Mouse (Mus musculus): ENCODE results near the gene Mfsd11. TPM values are rescaled to one million over a fixed set of nuclear protein-coding genes. Genes with fewer than 3 reads are reported as not detected.

Gene Mfsd11
- polyA plus RNA-seq, 1 experiment, result 109 TPM

GRCm38 (mm10) chr11:116922058-116922457 is 69.8 kb downstream of the Mfsd11 start:
- TF ChIP-seq CTCF (IDR thresholded peaks at IDR 0.05; ENCODE audit: control insufficient read depth, insufficient read depth, insufficient replicate concordance, low read depth, low read length) (no peak), POLR2A (IDR thresholded peaks at IDR 0.05; ENCODE audit: control insufficient read depth, low read depth, low read length) (no peak)
- Histone ChIP-seq H3K27ac (ENCODE audit: control insufficient read depth, insufficient read depth, low read depth, low read length) (no peak overlapping the region), H3K36me3 (ENCODE audit: control insufficient read depth, insufficient read depth, low read length) (no peaks in the 10 kb centered on the region), H3K4me3 (ENCODE audit: control insufficient read depth, low read depth, low read length) (no peak overlapping the region), H3K27me3 (ENCODE audit: control insufficient read depth, insufficient read depth, low read length) (no peaks in the 10 kb centered on the region), H3K4me1 (ENCODE audit: control insufficient read depth, insufficient read depth, low read length) (peaks cover 13% of the 10 kb centered on the region)

Other genes with a start within 250 kb of the Mfsd11 start
- gene Rhbdf2, start 225.4 kb upstream of the Mfsd11 start, polyA plus RNA-seq (2012; rRNA removed), result 6.3 and 7.5 TPM in 2 replicates
- 7.8 and 8.4 TPM in 2 replicates for gene Prcd, start 198.9 kb upstream of the Mfsd11 start, polyA plus RNA-seq (2012; rRNA removed)
- 3.7 and 5.5 TPM in 2 replicates for gene Cygb, start 198.1 kb upstream of the Mfsd11 start, polyA plus RNA-seq (2012; rRNA removed)
- 0.09 and 0.43 TPM in 2 replicates for gene St6galnac1, start 76.9 kb upstream of the Mfsd11 start, polyA plus RNA-seq (2012; rRNA removed)
- gene Mxra7, start 24.4 kb upstream of the Mfsd11 start, polyA plus RNA-seq (2012; rRNA removed), result 8.2 and 8.9 TPM in 2 replicates
- 45.5 and 61.4 TPM in 2 replicates for gene Mettl23, start 9.2 kb upstream of the Mfsd11 start, polyA plus RNA-seq (2012; rRNA removed)
- 66.5 and 71.1 TPM in 2 replicates for gene Jmjd6, start 9.0 kb upstream of the Mfsd11 start, polyA plus RNA-seq (2012; rRNA removed)
- 156 and 182 TPM in 2 replicates for gene Srsf2, start 654 bp downstream of the Mfsd11 start, polyA plus RNA-seq (2012; rRNA removed)
- gene Mgat5b, start 66.4 kb downstream of the Mfsd11 start, polyA plus RNA-seq (2012; rRNA removed), result 5.9 and 6.4 TPM in 2 replicates

Measured in testis, adult 2 months (tissue).